Mouse (Mus musculus): Measurements from ENCODE around the gene Ncoa3.

DNA sequence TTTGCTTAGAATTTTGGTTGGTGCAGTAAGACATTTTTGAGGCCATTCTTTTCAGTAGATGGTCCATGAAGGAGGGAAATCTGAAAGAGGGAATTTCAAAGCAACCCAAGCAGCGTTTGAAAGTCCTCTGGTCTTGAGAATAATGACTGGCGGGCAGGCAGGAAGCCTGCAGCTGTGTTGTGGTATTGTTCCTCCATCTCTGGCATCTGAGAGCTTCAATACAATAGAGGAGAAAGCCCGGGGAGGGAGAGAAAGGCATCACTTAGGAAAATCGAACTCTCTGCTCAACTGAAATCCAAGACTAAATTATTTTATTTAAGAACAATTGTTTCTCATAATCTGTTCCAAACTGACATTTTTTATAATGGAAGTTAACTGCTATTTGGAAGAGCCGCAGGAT is 8.3 kb downstream of the Ncoa3 start:
- TF ChIP-seq CTCF (IDR thresholded peaks at IDR 0.05; ENCODE audit: control insufficient read depth, insufficient read depth, low read length) (no peak), POLR2A (IDR thresholded peaks at IDR 0.05; ENCODE audit: borderline replicate concordance, control insufficient read depth, low read depth, low read length) (no peak)
